Mouse (Mus musculus) telencephalon, adult 2 months (tissue): Measurements from ENCODE around the gene Znfx1.

ENCODE experiments used
- DNase-seq: peaks from one replicate; pipeline ENCODE4 v3.0.0-alpha.2; 2011; ENCODE audit warnings: low read depth, low spot score

The Znfx1 gene

DNA sequence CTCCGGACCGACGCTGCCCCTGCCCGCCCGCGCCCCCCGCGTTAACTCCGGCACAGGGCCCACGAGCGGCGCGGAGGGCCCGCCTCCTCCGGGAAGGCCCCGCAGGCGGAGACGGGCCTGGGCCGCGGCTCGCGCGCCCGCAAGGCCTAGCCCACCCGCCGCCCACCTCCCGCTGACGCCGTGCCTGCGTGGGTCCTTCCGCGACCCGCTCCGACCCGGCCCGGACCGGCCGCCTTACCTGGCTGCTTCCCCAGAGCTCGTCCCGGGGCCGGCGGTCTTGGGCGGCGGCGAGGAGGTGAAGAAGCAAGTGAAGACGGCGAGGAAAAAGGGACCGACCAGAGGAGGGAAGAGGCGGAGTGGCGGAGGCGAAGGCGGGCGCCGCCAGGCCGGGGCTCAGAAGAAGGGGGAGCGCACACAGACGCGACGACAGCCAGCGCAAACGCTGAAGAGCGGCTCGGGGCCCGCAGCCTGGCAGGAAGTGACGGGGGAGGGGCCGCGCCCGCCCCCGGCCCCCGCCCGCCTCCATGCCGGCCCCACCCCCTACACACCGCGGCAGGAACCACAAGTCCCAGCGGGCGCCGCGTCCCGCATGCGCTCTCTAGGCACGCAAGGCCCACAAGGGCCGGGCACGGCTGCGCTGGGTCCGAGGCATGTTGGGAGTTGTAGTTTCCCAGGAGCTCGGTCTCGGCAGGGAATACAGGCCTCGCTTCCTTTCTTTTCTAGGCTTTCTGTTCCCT, 66.9 kb downstream of the Znfx1 start, which contains the start of gene Stau1:
Gene Stau1, minus strand, starts transcription at position 504 of the 737 bp plus-strand sequence.
- peak; percentile 96 for DNase-seq

DNA sequence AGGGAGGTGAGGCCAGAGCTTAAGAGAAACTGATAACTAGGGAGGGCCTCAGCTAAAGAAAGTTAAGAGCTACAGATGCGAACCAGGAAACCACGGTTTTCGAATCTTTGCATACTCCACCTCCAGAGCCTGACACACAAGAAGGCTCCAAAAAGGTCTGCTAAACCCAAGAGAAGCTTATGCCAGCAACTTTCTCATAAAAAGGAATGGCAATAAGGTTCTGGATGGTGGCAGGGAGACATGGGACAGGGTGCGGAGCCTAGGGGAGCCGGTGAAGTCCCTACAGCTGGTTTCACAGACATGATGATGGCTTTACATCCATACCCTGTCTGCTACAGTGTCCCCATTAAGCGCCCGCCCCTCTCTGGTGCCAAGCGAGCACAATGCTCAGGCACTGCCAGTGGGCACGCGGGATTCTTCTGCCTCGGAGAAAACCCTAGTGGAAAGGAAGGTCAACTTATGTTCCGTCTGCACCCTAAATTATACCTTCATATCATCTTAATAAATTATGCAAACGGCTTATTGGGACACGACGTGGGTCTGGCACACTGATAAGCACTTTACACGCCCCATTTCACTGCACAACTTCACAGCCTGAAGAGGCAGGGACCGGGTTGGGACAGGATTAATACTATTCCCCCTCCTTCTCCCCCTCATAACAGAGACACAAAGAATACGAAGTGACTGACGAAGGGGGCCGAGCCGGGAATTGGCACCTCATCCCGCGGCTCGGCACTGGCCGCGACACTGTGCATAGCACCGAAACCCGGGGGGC, 67.6 kb downstream of the Znfx1 start:
- no peak for DNase-seq

DNA sequence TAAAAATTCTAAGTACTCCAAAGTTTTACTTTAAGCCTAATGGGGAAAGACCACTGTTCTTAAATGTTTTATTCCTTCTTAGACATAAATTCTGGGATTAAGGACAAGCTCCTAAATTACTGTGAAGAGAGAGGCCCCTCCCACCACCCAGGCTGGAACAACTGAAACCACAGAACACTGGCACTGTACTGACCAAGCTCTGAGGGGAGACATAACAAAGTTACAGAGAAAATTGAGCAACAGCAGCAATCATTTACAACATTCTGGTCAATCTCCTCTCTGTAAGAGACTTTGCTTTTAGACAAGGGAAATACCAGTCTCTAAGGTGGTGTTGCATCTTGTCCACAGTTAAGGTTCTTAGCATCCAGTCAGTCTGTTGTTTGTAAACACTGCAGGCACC, 70.9 kb downstream of the Znfx1 start:
- DNase-seq: no peak

DNA sequence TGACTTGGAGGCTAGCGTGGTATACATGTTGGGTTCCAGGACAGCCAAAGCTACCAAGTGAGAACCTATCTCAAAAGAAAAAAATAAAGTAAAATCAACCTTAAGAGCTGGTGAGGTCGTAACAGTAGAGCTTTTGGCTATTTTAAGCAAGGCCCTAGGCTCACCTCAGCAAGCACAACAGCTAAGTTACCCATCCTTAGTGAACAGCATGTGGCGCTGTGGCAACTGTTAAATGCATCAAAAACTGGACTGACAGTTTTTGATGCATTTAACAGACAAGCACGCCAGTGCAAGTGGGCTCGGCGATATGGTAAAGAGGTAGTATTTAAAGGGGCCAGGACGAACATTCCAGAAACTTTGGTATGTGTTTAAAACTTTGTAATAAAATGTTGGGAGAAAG, 72.0 kb downstream of the Znfx1 start:
- no peak for DNase-seq
